Mouse (Mus musculus) cortical plate, adult 2 months (tissue): ENCODE results near the gene Arhgap44.

Experiments
- CTCF ChIP-seq: fragments of 200-500 bp; IDR thresholded peaks from 2 replicates; pipeline ENCODE4 v1.5.1; 2011; ENCODE audit warnings: mild to moderate bottlenecking, control low read depth, low read length; ENCODE audit not compliant: insufficient read depth; ENCODE audit errors: extremely low read depth
- POLR2A ChIP-seq: fragments of 200-500 bp; IDR thresholded peaks from 2 replicates; pipeline ENCODE4 v1.6.1; 2011; ENCODE audit warnings: mild to moderate bottlenecking, low read length, control low read depth; ENCODE audit not compliant: insufficient read depth; ENCODE audit errors: extremely low read depth

GRCm38 (mm10) chr11:65115811-65116210 lies 47.0 kb downstream of the Arhgap44 start:
- TF ChIP-seq CTCF (no peak), POLR2A (no peak)
